Mouse (Mus musculus) spleen, postnatal 36 days (tissue): ENCODE measurements around the gene Gm5798.
"Not testable (repeated sequence)": the region's sequence is repeated elsewhere in the genome, so short reads cannot be mapped to it uniquely, and the experiment has no call there.

Source experiments
- DNase-seq, 2 experiments: peaks; one replicate each; pipeline ENCODE4 v3.0.0; 2022; ENCODE audit warnings: low spot score in 2 of 2, mixed read lengths in 1 of 2

The Gm5798 gene

DNA sequence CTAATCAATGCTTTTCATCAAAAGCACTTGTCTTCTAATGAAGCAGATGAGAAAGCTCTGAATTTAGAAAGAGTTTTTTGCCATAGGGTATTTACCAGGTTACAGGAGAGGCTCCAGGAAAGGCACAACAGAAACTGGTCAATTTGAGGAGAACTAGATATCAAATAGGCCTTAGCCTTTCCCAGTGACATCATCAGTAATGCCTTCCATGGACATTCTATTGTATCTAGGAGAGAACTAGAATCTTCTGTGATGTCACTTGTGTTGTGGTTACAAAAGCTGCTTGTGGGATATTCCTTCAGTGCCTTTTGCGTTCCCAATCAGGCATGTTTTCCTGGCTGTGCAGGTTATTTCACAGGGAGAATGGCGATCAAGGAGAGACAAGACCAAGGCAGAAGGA, at the start of gene Gm5798:
Gm5798 (plus strand) TSS at position 301 of the 400 bp plus-strand sequence.
- DNase-seq = not testable (repeated sequence)

GRCm38 (mm10) chr14:41386279-41386678, 37.9 kb downstream of the Gm5798 start, which contains the start of gene Gm7945:
Gm7945 (minus strand) TSS chr14:41386379.
- DNase-seq = not testable (repeated sequence)
